Mouse (Mus musculus) spleen, adult 18-20 months (tissue): ENCODE measurements at regions not wholly inside any gene's neighbourhood (a gene's known extent, or its start where the extent isn't known, plus 50 kb on each side); places are given as distances from the start of the nearest gene placed in this dataset.

ENCODE experiments used
- DNase-seq, 2 experiments: peaks; one replicate each; pipeline ENCODE4 v3.0.0; 2022; ENCODE audit warnings: mixed read lengths in 2 of 2

DNA sequence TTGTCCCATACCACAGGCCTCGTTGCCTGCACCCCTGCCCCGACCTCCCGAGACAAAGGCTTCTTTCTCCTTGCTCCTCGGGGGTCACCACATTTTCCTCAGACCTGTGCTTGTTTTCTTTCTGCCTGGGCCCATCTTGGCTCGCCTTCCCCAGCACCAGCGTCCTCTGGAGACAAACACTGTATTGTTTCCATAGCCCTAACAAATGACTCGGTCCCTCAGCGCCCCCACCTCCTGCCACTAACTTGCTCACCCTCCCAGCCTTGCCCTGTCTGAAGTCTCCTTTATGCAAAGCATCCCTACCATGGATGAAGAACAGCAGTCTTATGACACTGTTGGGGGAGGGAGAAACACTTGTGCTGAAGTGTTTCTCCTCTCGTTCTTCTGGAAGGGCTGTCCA, 402.1 kb downstream of the Sox9 start:
- DNase-seq = no peak

DNA sequence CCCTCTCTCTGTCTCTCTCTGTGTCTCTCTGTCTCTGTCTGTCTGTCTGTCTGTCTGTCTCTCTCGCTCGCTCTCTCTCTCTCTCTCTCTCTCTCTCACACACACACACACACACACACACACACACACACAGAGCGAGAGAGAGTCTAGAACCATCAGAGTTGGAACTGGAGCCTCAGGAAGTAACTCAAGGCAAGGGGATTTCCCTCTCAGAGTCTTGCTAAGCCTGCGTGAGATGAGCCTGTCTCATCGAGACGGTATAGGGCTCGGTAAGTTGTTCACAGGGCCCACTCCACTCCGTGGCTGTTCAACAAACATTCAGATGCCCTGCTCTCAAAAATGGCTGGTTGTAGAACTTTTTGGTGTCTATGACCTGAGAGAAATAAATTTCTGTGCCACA, 405.4 kb downstream of the Sox9 start:
- no peak for DNase-seq

DNA sequence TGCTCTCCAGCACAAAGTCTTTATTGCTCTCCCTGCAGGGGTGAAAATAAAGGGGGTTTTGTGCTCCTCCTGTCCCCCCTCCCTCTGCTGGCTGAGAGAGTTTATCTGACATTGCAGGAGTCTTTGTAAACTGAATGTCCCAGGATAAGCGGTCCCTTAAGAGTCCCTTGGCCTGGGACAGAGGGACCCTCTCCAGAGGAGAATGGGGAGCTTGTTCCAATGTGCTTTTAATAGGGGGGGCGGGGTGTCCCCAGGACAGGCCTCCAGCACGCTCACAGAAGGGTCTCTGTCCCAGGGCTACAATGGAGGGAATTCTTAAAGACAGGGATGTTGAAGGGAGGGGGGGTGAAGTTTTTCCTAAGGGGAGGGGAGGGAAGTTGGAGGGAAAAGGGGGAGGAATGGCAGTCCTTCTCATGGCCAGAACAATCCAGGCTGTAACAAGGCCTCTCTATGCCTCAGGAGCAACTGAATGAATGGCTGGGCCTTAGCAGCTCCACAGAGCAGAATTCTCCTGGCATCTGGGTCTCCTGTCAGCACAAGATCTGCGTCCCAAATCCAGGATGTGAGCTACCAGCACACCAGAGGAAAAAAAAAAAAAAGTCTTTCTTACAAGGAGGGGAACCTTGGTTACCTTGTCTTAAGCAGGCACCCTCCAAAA, 406.4 kb downstream of the Sox9 start:
- DNase-seq = no peak

DNA sequence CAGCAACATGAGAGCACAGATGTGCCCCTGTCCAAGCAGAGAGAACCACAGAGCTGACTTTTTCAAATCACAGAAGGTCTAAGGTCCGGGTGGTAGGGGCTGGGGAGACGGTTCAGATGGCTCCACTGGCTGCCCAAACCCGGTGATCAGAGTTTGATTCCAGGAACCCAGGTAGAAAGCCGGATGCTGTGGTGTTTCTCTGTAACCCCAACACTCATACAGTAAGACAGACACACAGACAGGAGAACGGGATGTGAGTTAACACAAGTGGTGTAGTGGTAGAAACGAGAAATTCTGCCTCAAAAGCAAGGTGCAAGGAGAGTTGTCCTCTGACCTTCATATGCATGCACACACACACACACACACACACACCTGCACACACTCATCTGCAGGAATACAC, 408.0 kb downstream of the Sox9 start:
- no peak for DNase-seq

DNA sequence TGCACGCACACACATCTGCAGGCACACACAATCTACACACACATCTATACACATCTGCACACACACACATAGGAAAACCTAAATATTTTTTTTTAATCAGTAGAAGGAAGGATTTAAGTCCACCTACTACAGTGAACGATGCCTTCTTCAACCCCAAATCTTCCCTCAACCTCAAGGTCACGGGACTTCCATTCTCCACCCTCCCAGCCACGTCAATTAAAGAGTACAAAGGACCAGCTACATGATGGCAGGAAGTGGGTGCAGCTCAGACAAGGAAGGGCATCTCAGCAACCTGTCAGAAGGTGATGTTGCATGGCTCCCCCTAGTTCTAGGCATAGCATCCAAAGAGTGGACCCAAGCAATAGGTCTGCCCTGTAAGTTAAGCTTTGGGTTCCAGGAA, 408.5 kb downstream of the Sox9 start:
- DNase-seq = no peak

DNA sequence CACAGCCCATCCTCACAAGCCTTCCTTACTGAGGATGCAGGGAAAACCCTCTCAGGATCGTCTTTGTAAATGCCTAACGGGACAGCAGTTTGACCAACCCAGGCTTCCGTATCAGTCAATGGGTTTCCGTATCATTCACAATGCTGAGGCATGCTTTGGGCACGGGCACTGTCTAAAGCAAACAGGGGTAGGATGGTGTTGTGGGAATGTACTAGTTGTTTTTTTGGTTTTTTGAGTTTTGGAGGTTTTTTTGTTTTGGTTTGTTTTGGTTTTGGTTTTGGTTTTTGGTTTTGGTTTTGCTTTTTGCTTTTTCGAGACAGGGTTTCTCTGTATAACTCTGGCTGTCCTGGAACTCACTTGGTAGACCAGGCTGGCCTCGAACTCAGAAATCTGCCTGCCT, 409.0 kb downstream of the Sox9 start:
- no peak for DNase-seq

DNA sequence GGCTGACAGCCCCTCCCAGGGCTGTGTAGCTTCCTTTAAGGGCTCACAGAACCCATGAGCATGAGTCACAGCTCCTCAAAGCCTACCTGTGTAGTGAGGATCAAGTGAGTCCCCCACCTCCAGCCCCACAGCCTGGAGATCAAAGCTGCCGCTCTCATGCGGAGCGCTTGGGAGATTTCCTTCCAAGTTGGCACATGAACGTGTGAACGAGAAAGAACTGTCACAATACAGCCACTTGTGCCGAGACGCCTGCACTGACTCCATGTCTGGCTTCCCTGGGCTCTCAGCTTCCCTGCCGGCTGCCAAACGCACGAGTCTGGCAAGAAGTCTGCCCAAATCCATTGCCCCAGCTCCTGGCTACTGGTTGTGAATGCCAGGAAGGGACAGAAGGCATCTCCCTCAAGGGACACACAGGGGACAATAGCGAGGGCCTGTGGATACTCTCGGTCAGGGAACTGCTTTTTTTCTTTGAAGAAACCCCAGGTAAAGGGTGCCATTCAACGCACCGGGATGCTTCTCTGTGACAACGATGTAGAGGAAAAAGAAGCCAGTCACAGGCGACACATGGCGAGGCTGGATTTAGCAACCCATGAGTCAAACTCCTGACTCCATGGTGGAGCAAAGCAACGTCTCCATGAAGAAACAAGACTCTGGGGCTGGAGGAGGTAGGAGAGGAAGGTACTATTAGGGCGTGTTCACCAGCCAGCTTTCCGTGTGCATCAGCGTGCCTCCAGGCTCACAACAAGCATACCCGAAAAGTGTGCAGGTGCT, 410.2 kb downstream of the Sox9 start:
- no peak for DNase-seq

DNA sequence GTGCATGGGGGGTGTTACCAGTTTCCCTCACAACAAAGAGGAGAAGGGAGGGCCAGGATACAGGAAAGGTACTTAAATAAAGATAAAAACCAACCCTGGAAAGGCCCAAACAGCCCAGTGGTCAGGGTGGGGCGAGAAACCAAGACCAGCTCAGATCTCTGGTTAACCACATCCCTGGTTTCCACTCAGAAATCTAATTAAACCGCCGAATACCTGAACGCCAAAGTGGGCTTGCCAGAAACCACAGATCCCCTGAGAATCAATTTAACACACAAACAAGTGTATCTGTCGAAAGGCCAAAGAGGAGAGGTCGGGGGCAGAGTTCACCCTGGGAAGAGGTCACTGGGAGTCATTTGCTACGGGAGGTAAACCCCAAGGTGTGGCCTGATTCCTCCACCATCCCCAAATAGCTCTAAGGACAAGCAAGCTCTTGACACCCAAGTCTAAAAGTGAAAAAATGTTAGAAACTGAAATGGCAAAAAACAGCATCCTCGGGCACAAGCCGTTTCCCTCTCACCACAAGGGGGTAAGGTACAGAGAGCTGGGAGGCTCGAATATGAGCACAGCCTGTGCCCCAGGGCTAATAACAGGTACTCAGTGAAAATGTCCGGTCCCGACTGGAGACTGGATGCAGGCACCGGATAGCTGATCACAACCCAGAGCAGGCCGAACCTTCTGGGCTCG, 412.3 kb downstream of the Sox9 start:
- DNase-seq = no peak
